Mouse (Mus musculus) layer of hippocampus, adult 11-12 months (tissue): Measurements from ENCODE around the gene Mecom.
"Not testable (repeated sequence)": the region's sequence is repeated elsewhere in the genome, so short reads cannot be mapped to it uniquely, and the experiment has no call there.

Source experiments
- DNase-seq: peaks from one replicate; pipeline ENCODE4 v3.0.0; 2022; ENCODE audit warnings: low spot score

Mecom gene

GRCm38 (mm10) chr3:30547908-30548307 is at the start of gene Mecom:
Gene Mecom, minus strand, starts transcription at chr3:30548008.
- no peak for DNase-seq

DNA sequence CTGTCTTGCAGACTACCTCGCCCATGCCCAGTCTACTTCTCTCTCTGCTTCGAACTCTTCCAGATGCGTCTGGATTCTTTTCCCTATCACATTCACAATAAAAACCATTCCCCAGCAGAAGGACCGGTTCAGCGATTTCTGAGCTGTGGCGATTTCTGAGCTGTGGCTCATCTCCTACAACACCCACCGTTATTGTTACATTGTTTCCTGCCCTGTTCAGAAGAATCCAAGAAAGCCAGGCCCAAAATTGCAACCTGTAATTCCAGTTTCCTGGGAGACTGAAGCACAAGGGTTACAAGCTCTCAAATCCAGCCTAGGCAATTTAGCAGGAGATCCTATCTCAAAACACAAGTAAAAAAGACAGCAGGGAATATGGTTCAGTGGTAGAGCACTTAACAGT is 49.5 kb upstream of the Mecom start:
- DNase-seq = no peak

DNA sequence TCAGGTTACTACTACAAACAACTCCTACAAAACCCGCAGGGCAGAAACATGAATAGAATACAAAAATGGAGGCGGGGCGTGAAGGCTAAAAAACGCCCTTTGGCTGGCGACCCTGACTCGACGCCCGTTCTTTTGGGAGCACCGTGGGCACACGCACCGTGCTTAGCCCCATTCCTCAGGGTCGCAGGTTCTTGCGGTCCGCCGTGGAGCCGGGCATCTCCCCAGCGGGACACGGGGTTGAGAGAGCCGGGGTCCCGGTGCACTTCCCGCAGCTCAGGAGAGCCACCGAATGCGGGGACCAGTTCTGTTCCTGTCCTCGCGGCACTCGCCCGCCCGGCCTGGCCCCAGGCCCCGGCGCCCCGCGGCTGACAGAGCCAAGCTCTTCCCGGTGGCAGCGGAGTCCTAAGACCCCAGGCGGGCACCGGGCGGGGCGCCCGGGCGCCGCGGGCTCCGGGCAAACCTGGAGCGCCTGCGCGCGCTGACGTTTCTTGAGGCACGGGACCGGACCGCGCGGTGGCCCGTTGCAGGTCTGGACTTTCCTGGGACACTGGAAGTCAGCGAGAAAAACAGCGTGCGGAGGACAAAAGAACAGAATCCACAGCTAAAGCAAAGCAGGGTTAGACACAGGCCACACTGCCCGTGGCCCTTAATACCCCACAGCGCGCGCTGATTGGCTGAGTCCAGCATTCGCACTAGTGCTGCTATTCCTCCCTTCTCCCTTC is 47.5 kb upstream of the Mecom start:
- DNase-seq = peak; percentile 31

- DNase-seq = no peak
Measured at GRCm38 (mm10) chr3:30593719-30594485, 46.1 kb upstream of the Mecom start.

DNA sequence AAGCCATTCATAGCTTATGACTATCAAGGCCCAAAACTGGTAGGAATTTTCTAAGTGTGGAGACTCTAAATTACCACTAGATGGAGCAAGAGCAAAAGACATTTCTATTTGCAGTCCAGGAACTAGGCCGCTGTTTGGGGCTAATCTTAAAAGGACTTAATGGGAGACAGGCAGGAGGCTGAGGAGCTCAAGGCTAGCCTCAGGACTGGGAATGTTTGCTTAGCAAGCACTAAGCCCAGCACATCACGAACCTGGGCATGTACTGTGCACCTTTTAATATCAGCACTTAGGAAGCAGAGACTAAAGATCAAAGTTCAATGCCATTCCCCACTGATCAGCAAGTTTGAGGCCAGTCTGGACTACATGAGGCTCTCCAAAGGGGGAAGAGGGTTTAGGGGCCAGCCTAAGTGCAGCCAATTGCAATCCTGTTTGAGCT is 44.6 kb upstream of the Mecom start:
- DNase-seq = no peak

- no peak for DNase-seq
Measured at GRCm38 (mm10) chr3:30588865-30589264, 41.1 kb upstream of the Mecom start.

DNA sequence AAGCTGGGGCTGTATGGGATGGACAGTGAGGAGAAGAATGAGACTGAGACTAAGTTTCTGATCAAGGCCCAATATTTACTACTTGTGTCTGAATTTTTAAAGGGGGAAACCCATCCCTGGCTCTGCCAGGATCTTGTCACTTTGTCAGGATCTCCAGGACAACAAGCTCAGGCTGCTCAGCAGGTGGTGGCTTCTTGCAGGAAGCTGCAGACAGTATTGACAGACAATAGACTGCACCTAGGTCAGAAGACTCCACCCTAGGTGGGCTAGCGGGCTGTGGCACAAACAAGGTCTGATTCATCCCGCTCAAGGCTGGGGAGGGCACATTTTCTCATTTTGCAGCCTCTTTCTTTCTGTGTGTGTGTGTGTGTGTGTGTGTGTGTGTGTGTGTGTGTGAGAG is 25.7 kb upstream of the Mecom start:
- no peak for DNase-seq

DNA sequence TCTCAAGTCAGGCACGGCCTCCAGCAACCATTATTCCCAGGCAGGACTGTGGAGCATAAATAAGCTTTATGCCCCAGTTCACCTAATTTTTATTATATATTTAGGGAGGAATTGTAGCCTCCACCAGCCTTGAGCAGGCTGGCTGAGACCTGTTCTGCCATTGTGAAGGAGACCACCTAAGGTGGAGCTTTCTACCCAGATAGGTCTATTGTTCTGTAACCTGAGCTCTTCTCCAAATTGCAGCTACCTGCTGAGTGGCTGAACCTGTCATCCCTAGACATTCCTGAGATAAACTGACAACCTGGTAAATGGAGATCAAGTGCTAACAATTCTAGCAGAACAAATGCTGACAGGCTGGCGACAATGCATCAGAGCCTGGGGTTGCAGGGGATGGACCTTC is 18.5 kb upstream of the Mecom start:
- not testable (repeated sequence) for DNase-seq

- DNase-seq = no peak
Measured at GRCm38 (mm10) chr3:30560677-30561314, 13.0 kb upstream of the Mecom start.

GRCm38 (mm10) chr3:30553741-30554140 is 5.9 kb upstream of the Mecom start:
- DNase-seq = no peak

GRCm38 (mm10) chr3:30550218-30550617 is 2.4 kb upstream of the Mecom start:
- no peak for DNase-seq

GRCm38 (mm10) chr3:30548928-30549327 is 1.1 kb upstream of the Mecom start:
- peak; percentile 10 for DNase-seq

- peak; percentile 17 for DNase-seq
Measured at GRCm38 (mm10) chr3:30546831-30547369, 908 bp downstream of the Mecom start.

GRCm38 (mm10) chr3:30546366-30546765 is 1.4 kb downstream of the Mecom start:
- DNase-seq = no peak

GRCm38 (mm10) chr3:30545246-30545645 is 2.6 kb downstream of the Mecom start:
- DNase-seq = no peak

DNA sequence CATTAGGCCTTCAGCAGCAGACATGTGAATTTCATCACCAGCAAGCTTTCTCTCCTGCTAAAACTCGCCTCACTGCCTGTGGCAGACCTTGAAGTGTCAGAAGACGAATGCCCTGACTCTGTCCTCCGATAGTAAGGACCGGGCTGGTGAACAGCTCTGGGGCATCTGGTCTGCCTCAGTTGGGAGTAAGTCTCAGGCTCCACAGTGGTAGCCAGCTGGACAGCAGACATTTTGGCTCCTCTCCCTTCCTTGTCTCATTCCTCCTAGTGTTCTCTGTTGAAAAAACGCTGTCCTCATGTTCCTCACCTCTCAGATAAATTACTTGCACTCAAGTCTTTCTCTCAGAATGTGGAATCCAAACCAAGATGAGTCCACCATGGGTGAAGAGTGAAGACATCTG is 3.5 kb downstream of the Mecom start:
- no peak for DNase-seq

DNA sequence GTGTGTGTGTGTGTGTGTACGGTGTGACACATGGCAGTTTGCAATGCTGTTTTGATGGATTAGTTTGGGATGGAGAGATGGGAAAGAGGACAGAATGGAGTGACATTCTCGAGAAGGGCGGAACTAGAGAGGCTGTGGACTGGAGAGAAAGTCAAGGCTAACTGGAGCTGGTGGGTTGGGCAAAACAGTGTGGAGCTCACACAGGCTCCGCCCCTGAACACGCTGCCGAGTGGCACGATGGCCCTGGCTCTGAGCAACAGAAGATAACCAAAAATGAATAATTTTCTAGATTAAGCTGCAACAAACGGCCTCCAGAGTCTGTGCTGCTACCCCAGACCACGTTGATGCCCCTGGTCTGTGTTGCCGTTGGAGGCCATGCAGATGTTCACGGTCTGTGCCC is 12.0 kb downstream of the Mecom start:
- DNase-seq = no peak

GRCm38 (mm10) chr3:30520751-30521150 is 27.1 kb downstream of the Mecom start:
- not testable (repeated sequence) for DNase-seq

DNA sequence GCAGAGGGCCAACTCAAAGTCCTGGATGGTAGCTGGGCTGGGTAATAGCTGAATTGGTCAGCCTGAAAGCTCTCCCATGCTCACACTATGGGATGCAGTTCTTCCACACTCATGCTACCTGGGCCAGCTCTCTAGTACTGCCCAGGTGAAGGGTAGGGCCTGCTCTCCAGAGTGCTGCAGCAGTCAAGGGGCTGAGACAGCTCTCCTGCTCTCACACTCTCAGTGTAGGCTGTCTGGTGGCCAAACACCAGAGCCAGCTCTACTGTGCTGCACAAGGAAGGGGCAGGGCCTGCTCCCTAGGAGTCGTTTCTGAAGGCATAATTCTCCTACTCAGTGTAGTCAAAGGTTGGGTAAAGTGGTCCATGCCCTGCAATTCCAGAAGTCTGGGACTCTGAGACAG is 28.4 kb downstream of the Mecom start:
- no peak for DNase-seq

- no peak for DNase-seq
Measured at GRCm38 (mm10) chr3:30515795-30516170, 32.0 kb downstream of the Mecom start.

GRCm38 (mm10) chr3:30514901-30515794 is 32.7 kb downstream of the Mecom start:
- no peak for DNase-seq
